Mouse (Mus musculus) heart, embryonic 11.5 days (tissue): ENCODE results near the gene Nkain2. TPM values are rescaled to one million over a fixed set of nuclear protein-coding genes. Genes with fewer than 3 reads are reported as not detected.

ENCODE experiments used
- ATAC-seq: fragments of 200-750 bp; cut with Nextera tagmentation; replicated peaks from 2 replicates; pipeline ENCODE4 v1.8.0; 2017; ENCODE audit warnings: moderate library complexity; ENCODE audit not compliant: insufficient number of reproducible peaks, low FRiP score, low TSS enrichment
- H3K27ac ChIP-seq: fragments of 300-500 bp; sonication (generic); 2 replicates; pipeline ENCODE4 v1.5.1; 2014; ENCODE audit warnings: mild to moderate bottlenecking, low read depth, low read length
- H3K27me3 ChIP-seq: fragments of 300-500 bp; sonication (generic); 2 replicates; pipeline ENCODE4 v1.6.1; 2014; ENCODE audit warnings: mild to moderate bottlenecking, low read length, mixed read lengths; ENCODE audit not compliant: control insufficient read depth, insufficient read depth
- H3K36me3 ChIP-seq: fragments of 300-500 bp; sonication (generic); 2 replicates; pipeline ENCODE4 v1.6.1; 2014; ENCODE audit warnings: mild to moderate bottlenecking, low read length, moderate library complexity, mixed read lengths; ENCODE audit not compliant: control insufficient read depth, insufficient read depth
- H3K4me1 ChIP-seq: fragments of 300-500 bp; sonication (generic); 2 replicates; pipeline ENCODE4 v1.6.1; 2014; ENCODE audit warnings: low read length; ENCODE audit not compliant: control insufficient read depth, insufficient read depth
- H3K4me2 ChIP-seq: fragments of 300-500 bp; sonication (generic); 2 replicates; pipeline ENCODE4 v1.6.1; 2014; ENCODE audit warnings: mild to moderate bottlenecking, moderate library complexity
- H3K4me3 ChIP-seq: fragments of 300-500 bp; sonication (generic); 2 replicates; pipeline ENCODE4 v1.5.1; 2014; ENCODE audit warnings: low read depth, low read length
- H3K9ac ChIP-seq: fragments of 300-500 bp; sonication (generic); 2 replicates; pipeline ENCODE4 v1.6.1; 2014; ENCODE audit warnings: mild to moderate bottlenecking, low read depth, low read length, moderate library complexity
- H3K9me3 ChIP-seq: fragments of 300-500 bp; sonication (generic); replicated peaks from 2 replicates; pipeline ENCODE4 v1.6.1; 2016; ENCODE audit warnings: low read length; ENCODE audit not compliant: control insufficient read depth
- WGBS: fragments of 180-500 bp; shearing (Covaris S2); extraction: QIAGEN DNeasy Blood & Tissue Kit; methylation state at CpG from one replicate; pipeline ENCODE4 v1.1.7; 2014; ENCODE audit not compliant: insufficient replicate concordance; 5-methylcytosine and 5-hydroxymethylcytosine counted together
- polyA plus RNA-seq: library from polyadenylated mRNA; unstranded; fragments of >200 nt; fragmentation: Nextera tagmentation; extraction: Ambion mirVana; gene quantifications from 2 replicates; pipeline ENCODE4 v1.2.1, GENCODE M21; 2014

Nkain2 gene
- polyA plus RNA-seq: 0.34 and 0.76 TPM in 2 replicates

GRCm38 (mm10) chr10:32889652-32890506, at the start of gene Nkain2:
TSS of gene Nkain2 (minus strand) at chr10:32890462.
- under 1% methylated on average over 76 of the region's 81 CpGs for WGBS

GRCm38 (mm10) chr10:32939853-32940252, 49.6 kb upstream of the Nkain2 start:
- Histone ChIP-seq H3K9me3 (peaks cover 4% of the 10 kb centered on the region), H3K9ac (no peak overlapping the region), H3K4me2 (no peak overlapping the region), H3K27ac (no peak overlapping the region), H3K27me3 (no peaks in the 10 kb centered on the region), H3K4me3 (no peak overlapping the region), H3K4me1 (no peaks in the 10 kb centered on the region), H3K36me3 (no peaks in the 10 kb centered on the region)
- 82% methylated on average over 3 of the region's 3 CpGs for WGBS
- no peak for ATAC-seq

More at GRCm38 (mm10) chr10:32889652-32890506, at the start of gene Nkain2:
- Histone ChIP-seq H3K36me3 (no peaks in the 10 kb centered on the region), H3K27ac (no peak within 1 kb of the TSS), H3K9ac (peak within 1 kb of the TSS; percentile 76), H3K4me1 (no peaks in the 10 kb centered on the region), H3K4me2 (peak within 1 kb of the TSS; percentile 99), H3K9me3 (no peaks in the 10 kb centered on the region), H3K4me3 (peak within 1 kb of the TSS; percentile 86), H3K27me3 (0 out of 2 replicates have a peak, but pooled peaks cover 3% of the 10 kb centered on the region)
- peak; percentile 62 for ATAC-seq

GRCm38 (mm10) chr10:32895093-32895492, 4.8 kb upstream of the Nkain2 start:
- H3K4me2 ChIP-seq: no peak overlapping the region
- H3K4me1 ChIP-seq: no peaks in the 10 kb centered on the region
- H3K27me3 ChIP-seq: no peaks in the 10 kb centered on the region
- no peaks in the 10 kb centered on the region for H3K9me3 ChIP-seq
- H3K36me3 ChIP-seq: no peaks in the 10 kb centered on the region
- ATAC-seq: no peak
- no peak overlapping the region for H3K4me3 ChIP-seq
- H3K27ac ChIP-seq: no peak overlapping the region
- no peak overlapping the region for H3K9ac ChIP-seq

- H3K27me3 ChIP-seq: 0 out of 2 replicates have a peak, but pooled peaks cover 3% of the 10 kb centered on the region
- no peaks in the 10 kb centered on the region for H3K4me1 ChIP-seq
- no peaks in the 10 kb centered on the region for H3K36me3 ChIP-seq
- no peak; the same call in 1 of the 2 replicates for ATAC-seq
- WGBS: 2% methylated on average over 13 of the region's 13 CpGs
- H3K4me2 ChIP-seq: peak overlapping the region; percentile 99
- H3K27ac ChIP-seq: no peak overlapping the region
- no peaks in the 10 kb centered on the region for H3K9me3 ChIP-seq
- peak overlapping the region; percentile 76 for H3K9ac ChIP-seq
- peak overlapping the region; percentile 86 for H3K4me3 ChIP-seq
Measured at GRCm38 (mm10) chr10:32890507-32891131, 357 bp upstream of the Nkain2 start.

- H3K9ac ChIP-seq: no peak overlapping the region
- WGBS: 72% methylated on average over 6 of the region's 6 CpGs
- no peaks in the 10 kb centered on the region for H3K4me1 ChIP-seq
- no peaks in the 10 kb centered on the region for H3K9me3 ChIP-seq
- H3K36me3 ChIP-seq: no peaks in the 10 kb centered on the region
- no peak overlapping the region for H3K27ac ChIP-seq
- H3K4me3 ChIP-seq: no peak overlapping the region
- no peaks in the 10 kb centered on the region for H3K27me3 ChIP-seq
- no peak for ATAC-seq
- H3K4me2 ChIP-seq: no peak overlapping the region
Measured at GRCm38 (mm10) chr10:32881977-32882376, 8.3 kb downstream of the Nkain2 start.

GRCm38 (mm10) chr10:32870691-32871406, 19.4 kb downstream of the Nkain2 start:
- ATAC-seq: no peak

GRCm38 (mm10) chr10:32869541-32869940, 20.7 kb downstream of the Nkain2 start:
- Histone ChIP-seq H3K4me1 (no peaks in the 10 kb centered on the region), H3K4me3 (no peak overlapping the region), H3K27ac (no peak overlapping the region), H3K27me3 (no peaks in the 10 kb centered on the region), H3K9ac (no peak overlapping the region), H3K9me3 (no peaks in the 10 kb centered on the region), H3K36me3 (no peaks in the 10 kb centered on the region), H3K4me2 (no peak overlapping the region)
- ATAC-seq: no peak
- WGBS: 51% methylated on average over 1 of the region's 1 CpGs

More at GRCm38 (mm10) chr10:32870691-32871406, 19.4 kb downstream of the Nkain2 start:
- no peak overlapping the region for H3K27ac ChIP-seq
- no peaks in the 10 kb centered on the region for H3K4me1 ChIP-seq
- no peaks in the 10 kb centered on the region for H3K27me3 ChIP-seq
- no peak overlapping the region for H3K9ac ChIP-seq
- no peaks in the 10 kb centered on the region for H3K9me3 ChIP-seq
- 67% methylated on average over 1 of the region's 1 CpGs for WGBS
- no peaks in the 10 kb centered on the region for H3K36me3 ChIP-seq
- no peak overlapping the region for H3K4me2 ChIP-seq
- H3K4me3 ChIP-seq: no peak overlapping the region

- WGBS: 71% methylated on average over 4 of the region's 4 CpGs
- H3K4me1 ChIP-seq: no peaks in the 10 kb centered on the region
- H3K27me3 ChIP-seq: no peaks in the 10 kb centered on the region
Measured at GRCm38 (mm10) chr10:32815210-32815883, 74.9 kb downstream of the Nkain2 start.

More at GRCm38 (mm10) chr10:32815210-32815883, 74.9 kb downstream of the Nkain2 start:
- ATAC-seq: no peak
- Histone ChIP-seq H3K9ac (no peak overlapping the region), H3K9me3 (no peaks in the 10 kb centered on the region), H3K27ac (no peak overlapping the region), H3K36me3 (no peaks in the 10 kb centered on the region), H3K4me2 (no peak overlapping the region), H3K4me3 (no peak overlapping the region)
